Mouse (Mus musculus) ovary, postnatal 10 days (tissue): Measurements from ENCODE around the gene Cyp39a1.

Experiments
- DNase-seq: peaks from one replicate; pipeline ENCODE4 v3.0.0; 2022; ENCODE audit warnings: low spot score

The Cyp39a1 gene

GRCm38 (mm10) chr17:43667290-43667843, at the start of gene Cyp39a1:
Gene Cyp39a1 (plus strand): TSS chr17:43667425.
- DNase-seq, result no peak

GRCm38 (mm10) chr17:43619156-43619555, 48.1 kb upstream of the Cyp39a1 start:
- DNase-seq, result no peak

- no peak for DNase-seq
Measured at GRCm38 (mm10) chr17:43622076-43622475, 45.1 kb upstream of the Cyp39a1 start.

GRCm38 (mm10) chr17:43628246-43628645, 39.0 kb upstream of the Cyp39a1 start:
- no peak for DNase-seq

- no peak for DNase-seq
Measured at GRCm38 (mm10) chr17:43629026-43629495, 38.2 kb upstream of the Cyp39a1 start.

- DNase-seq, result no peak
Measured at GRCm38 (mm10) chr17:43629496-43630426, 37.5 kb upstream of the Cyp39a1 start, which contains the start of gene Tdrd6. Gene Tdrd6 (minus strand): TSS chr17:43630299.

- no peak for DNase-seq
Measured at GRCm38 (mm10) chr17:43630427-43630760, 36.8 kb upstream of the Cyp39a1 start.

- DNase-seq, result no peak
Measured at GRCm38 (mm10) chr17:43637146-43637545, 30.1 kb upstream of the Cyp39a1 start.

GRCm38 (mm10) chr17:43640825-43641224, 26.4 kb upstream of the Cyp39a1 start:
- DNase-seq, result no peak

- no peak for DNase-seq
Measured at GRCm38 (mm10) chr17:43643191-43643590, 24.0 kb upstream of the Cyp39a1 start.

- DNase-seq, result no peak
Measured at GRCm38 (mm10) chr17:43644375-43644774, 22.9 kb upstream of the Cyp39a1 start.

GRCm38 (mm10) chr17:43645136-43645535, 22.1 kb upstream of the Cyp39a1 start:
- DNase-seq, result no peak

GRCm38 (mm10) chr17:43646925-43647324, 20.3 kb upstream of the Cyp39a1 start:
- no peak for DNase-seq

- no peak for DNase-seq
Measured at GRCm38 (mm10) chr17:43649641-43650436, 17.4 kb upstream of the Cyp39a1 start.

GRCm38 (mm10) chr17:43651314-43652046, 15.7 kb upstream of the Cyp39a1 start:
- DNase-seq, result no peak

- peak; percentile 66 for DNase-seq
Measured at GRCm38 (mm10) chr17:43666576-43667289, 492 bp upstream of the Cyp39a1 start, which contains the start of gene Slc25a27. Gene Slc25a27 (minus strand): TSS chr17:43667214.

GRCm38 (mm10) chr17:43669145-43669695, 2.0 kb downstream of the Cyp39a1 start:
- no peak for DNase-seq

GRCm38 (mm10) chr17:43671907-43672306, 4.7 kb downstream of the Cyp39a1 start:
- DNase-seq, result no peak

GRCm38 (mm10) chr17:43675228-43675627, 8.0 kb downstream of the Cyp39a1 start:
- DNase-seq, result no peak

- DNase-seq, result no peak
Measured at GRCm38 (mm10) chr17:43676241-43676640, 9.0 kb downstream of the Cyp39a1 start.

GRCm38 (mm10) chr17:43677317-43677716, 10.1 kb downstream of the Cyp39a1 start:
- no peak for DNase-seq
